Mouse (Mus musculus): Measurements from ENCODE around the gene Brdt.

Brdt gene

DNA sequence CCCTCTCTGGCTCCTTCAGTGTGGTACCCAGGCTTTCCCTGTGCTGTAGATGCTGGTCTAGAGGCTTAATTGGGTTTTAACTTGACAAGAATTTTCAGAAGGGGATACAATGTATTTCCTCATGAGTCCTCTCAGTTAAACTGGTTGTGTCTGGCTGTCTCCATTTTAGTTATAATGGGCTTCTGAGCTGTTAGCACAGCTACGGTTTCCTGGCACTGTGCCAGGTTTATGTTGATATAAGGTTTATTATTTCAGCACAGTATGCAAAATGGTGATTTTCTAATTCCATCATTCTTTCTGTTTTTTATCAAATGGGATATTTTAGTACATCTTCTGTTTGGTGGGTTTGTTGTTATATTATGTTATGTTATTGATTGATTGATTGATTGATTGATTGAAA, 90.7 kb downstream of the Brdt start:
- no peak for DNase-seq

DNA sequence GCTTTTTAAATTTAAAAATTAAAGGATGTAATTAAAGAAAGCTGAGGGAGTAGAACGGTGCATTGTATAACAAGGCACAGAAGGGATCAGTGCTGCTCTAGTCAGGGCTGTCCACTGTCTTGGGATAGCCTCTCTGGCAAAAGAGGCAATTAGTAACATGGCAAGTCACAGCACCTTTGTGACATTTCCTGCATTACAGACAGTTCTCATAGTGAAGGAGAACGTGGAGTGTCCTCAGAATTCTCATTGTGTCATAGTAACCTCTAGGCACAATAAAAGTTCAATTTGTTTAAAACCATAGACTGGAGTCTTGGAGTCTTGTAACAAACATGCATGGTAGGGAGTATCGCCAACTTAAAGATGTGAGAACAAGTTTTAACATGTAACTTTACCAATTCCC, 100.3 kb downstream of the Brdt start, which contains the start of gene Lpcat2b:
TSS of gene Lpcat2b (plus strand) at position 301 of the 400 bp plus-strand sequence.
- DNase-seq: no peak

DNA sequence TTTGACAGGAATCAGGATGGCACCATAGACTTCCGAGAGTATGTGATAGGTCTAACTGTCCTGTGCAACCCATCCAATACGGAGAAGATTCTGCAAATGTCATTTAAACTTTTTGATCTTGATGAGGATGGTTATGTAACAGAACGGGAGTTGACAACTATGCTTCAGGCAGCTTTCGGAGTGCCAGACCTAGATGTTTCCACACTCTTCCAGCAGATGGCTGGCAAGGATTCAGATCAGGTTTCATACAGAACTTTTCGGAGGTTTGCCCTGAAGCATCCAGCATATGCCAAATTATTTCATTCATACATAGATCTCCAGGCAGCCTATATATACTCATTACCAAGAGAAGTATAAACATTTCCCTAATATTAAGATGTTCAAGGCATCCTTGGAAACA, 103.0 kb downstream of the Brdt start:
- DNase-seq: no peak

DNA sequence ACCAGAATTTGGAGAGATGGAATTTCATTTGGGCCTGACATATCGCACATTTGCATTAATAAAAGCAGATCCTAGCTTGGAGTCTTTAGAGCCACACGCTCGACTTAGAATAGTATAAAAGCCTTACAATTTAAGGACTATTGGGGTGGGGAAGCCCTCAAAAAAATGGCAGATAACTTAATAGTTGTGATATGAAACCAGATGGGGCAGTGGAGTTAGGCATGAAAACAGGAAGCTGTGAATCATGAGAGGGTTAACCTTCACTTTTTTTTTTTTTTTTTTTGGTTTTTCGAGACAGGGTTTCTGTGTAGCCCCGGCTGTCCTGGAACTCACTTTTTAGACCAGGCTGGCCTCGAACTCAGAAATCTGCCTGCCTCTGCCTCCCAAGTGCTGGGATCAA, 105.2 kb downstream of the Brdt start:
- no peak for DNase-seq
